Comparison of ENCODE assay signal across 26 mouse cellular contexts in the genomic region with DNA sequence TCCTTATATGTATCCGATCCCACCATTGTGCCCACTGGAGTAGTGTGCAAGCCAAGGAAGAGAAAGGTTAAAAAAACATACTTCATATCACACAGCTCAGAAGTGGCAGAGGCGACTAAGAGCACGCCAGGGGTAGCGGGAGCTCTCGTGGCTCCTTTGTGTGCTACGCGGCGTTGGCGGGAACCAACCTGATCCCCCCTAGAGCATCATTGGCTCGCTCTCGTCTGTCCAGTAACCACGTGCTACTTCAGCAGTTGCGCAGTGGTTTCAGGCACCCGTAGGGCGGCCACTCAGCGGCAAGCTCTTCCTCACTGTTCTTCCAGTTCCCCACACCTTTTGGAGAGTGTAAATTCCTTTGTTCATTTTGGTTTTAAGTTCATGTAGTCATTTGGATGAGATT.
"Had no signal": no experiment of that assay in that cellular context is flagged by ENCODE, and none has a peak within 500 bp of the region (broad histone marks: within the 10 kb centered on the region; RNA-seq: fewer than 3 reads in every experiment).

No protein-coding gene starts in this region.

- H3K27me3 ChIP-seq: heart, embryonic 15.5 days; hindbrain, embryonic 12.5 days; intestine, embryonic 15.5 days had no signal

- H3K27ac ChIP-seq: heart, embryonic 13.5 days; heart, embryonic 15.5 days; hindbrain, embryonic 10.5 days; hindbrain, embryonic 12.5 days; hindbrain, embryonic 14.5 days; intestine, embryonic 15.5 days; layer of hippocampus, adult 2 months; left cerebral cortex, adult 2 months; limb, embryonic 13.5 days; limb, embryonic 15.5 days; liver, embryonic 12.5 days; liver, embryonic 14.5 days had no signal

- H3K9ac ChIP-seq: heart, embryonic 13.5 days; heart, embryonic 15.5 days; hindbrain, embryonic 12.5 days; hindbrain, embryonic 14.5 days; intestine, embryonic 15.5 days; limb, embryonic 13.5 days; limb, embryonic 15.5 days; liver, embryonic 12.5 days; liver, embryonic 14.5 days had no signal

- H3K36me3 ChIP-seq: heart, embryonic 13.5 days; heart, embryonic 15.5 days; hindbrain, embryonic 10.5 days; hindbrain, embryonic 12.5 days; intestine, embryonic 15.5 days; limb, embryonic 13.5 days; limb, embryonic 15.5 days; liver, embryonic 12.5 days had no signal

- H3K4me3 ChIP-seq: gastrocnemius, adult 2 months; heart, adult 2 months; heart, embryonic 13.5 days; heart, embryonic 15.5 days; hindbrain, embryonic 10.5 days; hindbrain, embryonic 12.5 days; intestine, embryonic 15.5 days; layer of hippocampus, adult 2 months; left cerebral cortex, adult 2 months; limb, embryonic 13.5 days; limb, embryonic 15.5 days; liver, embryonic 12.5 days had no signal

- H3K4me2 ChIP-seq: heart, embryonic 13.5 days; heart, embryonic 15.5 days; hindbrain, embryonic 12.5 days; hindbrain, embryonic 14.5 days; intestine, embryonic 15.5 days; limb, embryonic 13.5 days; limb, embryonic 15.5 days; liver, embryonic 12.5 days had no signal

- H3K9me3 ChIP-seq: heart, embryonic 13.5 days; heart, embryonic 15.5 days; hindbrain, embryonic 10.5 days; hindbrain, embryonic 12.5 days; intestine, embryonic 15.5 days; limb, embryonic 13.5 days; limb, embryonic 15.5 days; liver, embryonic 12.5 days had no signal

- DNase-seq: gastrocnemius, adult 2 months; gastrocnemius, postnatal 10 days; gastrocnemius, postnatal 25 days; heart, postnatal 14 days; heart, postnatal 4 days; kidney, adult 18-20 months; kidney, adult 8-10 months; kidney, postnatal 10 days; kidney, postnatal 4 days; left cerebral cortex, postnatal 4 days had no signal

- ATAC-seq: hindbrain, embryonic 16.5 days; inflammation-experienced regulatory T-cells, adult 6 months; intestine, embryonic 15.5 days; intestine, postnatal 0 days; liver, embryonic 12.5 days had no signal

- H3K4me1 ChIP-seq: hindbrain, embryonic 12.5 days; limb, embryonic 13.5 days had no signal
